Mouse (Mus musculus): ENCODE results near the gene Srxn1.

GRCm38 (mm10) chr2:152084298-152084697, 21.0 kb upstream of the Srxn1 start:
- TF ChIP-seq POLR2A (IDR thresholded peaks at IDR 0.05; ENCODE audit: low read depth, low read length): no peak
- TF ChIP-seq ELF1 (IDR thresholded peaks at IDR 0.05; ENCODE audit: low read depth, low read length): no peak
- no peak for TF ChIP-seq EP300 (IDR thresholded peaks at IDR 0.05; ENCODE audit: low read length)
- no peak for TF ChIP-seq POLR2AphosphoS2 (IDR thresholded peaks at IDR 0.05; ENCODE audit: low read depth, low read length)
